Mouse (Mus musculus) left cerebral cortex, adult 9 months (tissue): ENCODE results near the gene Susd1.
"Not testable (repeated sequence)": the region's sequence is repeated elsewhere in the genome, so short reads cannot be mapped to it uniquely, and the experiment has no call there.

Experiments
- DNase-seq, 2 experiments: peaks; one replicate each; pipeline ENCODE4 v3.0.0; 2022; ENCODE audit warnings: low spot score in 2 of 2

Gene Susd1

GRCm38 (mm10) chr4:59286351-59286750 is 152.1 kb downstream of the Susd1 start:
- not testable (repeated sequence) for DNase-seq

DNA sequence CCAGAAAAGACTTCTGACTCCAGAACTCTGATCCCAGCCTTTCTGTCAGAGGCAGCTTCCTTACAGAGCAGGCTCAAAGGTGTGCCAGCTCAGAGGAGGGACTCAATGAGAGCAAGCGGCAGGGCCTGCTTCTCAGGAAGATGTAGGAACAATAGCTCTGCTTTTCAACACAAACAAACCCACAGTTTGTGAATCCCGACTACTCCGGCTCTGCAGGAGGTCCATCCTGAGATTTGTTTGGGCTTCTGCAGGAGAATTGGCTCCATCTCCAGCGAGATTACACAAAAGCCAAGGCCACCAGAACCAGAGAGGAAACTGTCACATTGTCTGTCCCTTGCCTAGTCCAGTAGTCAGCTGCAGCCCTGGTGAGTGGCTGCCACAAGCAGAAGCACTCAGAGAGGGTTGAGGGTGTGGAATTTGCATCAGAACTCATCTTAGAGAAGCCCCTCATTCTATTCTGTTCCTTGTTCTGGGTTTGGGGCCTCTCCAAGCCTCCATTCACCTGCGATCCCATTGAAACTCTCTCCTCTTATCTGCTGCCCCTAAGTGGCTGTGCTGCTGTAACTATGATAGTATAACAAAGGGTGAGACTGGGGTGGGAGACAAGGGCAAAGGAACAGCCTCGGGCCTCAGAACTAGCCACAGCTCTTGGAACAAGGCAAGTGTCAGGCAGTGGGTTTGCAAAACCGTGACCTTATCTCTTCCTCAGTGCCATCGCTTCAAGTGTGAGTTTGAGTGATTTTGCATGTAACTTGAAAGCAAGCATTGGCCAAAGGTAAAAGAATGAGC is 155.5 kb downstream of the Susd1 start:
- DNase-seq, result no peak

GRCm38 (mm10) chr4:59282137-59282536 is 156.3 kb downstream of the Susd1 start:
- no peak for DNase-seq

- no peak for DNase-seq
These were observed 157.6 kb downstream of the Susd1 start for GRCm38 (mm10) chr4:59280876-59281275.

DNA sequence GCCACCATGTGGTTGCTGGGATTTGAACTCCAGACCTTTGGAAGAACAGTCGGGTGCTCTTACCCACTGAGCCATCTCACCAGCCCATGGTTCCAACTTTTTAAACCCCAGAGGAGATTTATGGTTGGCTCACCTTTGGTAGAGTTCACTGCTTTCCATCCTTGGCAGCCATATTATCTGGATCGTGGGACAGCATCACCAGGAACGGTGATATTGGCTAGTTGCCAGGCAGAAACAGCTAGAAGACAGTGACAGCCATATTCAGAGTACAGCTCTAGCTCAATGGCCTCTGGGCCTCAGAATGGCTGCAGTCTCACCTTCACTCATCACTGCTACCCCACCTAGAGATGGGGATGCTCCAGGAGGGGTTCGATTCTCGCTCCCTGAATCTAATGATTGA is 159.3 kb downstream of the Susd1 start:
- no peak for DNase-seq

DNA sequence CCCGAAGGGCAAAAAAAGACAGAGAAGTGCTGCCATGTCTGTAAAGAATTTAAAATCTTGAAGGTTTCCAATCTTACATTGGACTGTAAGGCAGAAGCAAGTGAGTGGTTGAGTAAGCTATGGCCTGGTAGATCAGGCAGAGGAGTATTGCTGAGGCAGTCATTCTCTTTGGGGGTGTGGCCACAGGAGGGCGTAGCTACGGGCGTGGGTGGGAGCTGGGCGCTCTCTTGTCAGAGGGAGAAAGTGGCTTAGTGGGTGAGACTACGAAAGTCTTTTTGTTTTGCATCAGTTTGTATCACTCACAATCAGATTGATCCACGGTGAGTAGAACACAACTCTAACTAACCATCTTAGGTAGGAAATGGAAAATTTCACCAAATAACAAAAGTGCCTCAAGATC is 160.0 kb downstream of the Susd1 start:
- no peak for DNase-seq

DNA sequence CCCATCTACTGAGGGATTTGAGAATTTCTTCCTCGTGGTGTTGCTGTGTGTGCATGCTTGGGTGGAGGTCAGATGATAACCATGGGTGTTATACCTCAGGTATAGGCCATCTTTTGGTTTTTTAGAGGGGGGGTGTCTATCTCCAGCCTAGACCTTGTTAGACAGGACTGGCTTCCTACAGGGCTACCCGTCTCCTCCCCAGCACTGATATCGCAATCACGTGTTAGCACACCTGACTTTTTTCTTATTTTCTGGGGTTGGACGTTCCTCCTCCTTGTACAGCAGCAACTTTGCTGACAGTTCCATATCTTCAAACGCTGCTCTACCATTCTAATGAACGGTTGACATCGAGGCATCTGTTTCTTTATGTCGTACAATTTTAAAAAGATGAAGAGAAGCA is 160.5 kb downstream of the Susd1 start:
- no peak for DNase-seq

- DNase-seq, result no peak
These were observed 162.5 kb downstream of the Susd1 start for GRCm38 (mm10) chr4:59275956-59276355.

DNA sequence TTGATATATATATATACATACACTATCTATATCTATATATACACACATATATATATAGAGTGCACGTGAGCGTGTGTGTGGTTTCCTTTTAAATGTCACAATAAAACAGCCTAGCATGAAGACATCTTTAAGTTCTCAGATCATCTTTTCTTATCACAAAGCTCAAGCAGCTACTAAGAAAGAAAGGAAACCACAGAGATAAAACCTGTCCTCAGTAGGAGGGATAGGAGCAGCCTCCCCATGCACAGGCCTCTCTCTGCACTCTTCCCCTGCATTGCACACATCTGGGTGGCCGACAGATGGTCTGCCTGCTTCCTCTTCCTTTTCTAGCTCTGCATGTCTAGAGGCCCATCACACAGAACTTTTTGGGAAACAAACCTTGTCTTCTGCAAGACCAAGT is 162.9 kb downstream of the Susd1 start:
- no peak for DNase-seq

- no peak for DNase-seq
These were observed 164.3 kb downstream of the Susd1 start for GRCm38 (mm10) chr4:59274136-59274535.

DNA sequence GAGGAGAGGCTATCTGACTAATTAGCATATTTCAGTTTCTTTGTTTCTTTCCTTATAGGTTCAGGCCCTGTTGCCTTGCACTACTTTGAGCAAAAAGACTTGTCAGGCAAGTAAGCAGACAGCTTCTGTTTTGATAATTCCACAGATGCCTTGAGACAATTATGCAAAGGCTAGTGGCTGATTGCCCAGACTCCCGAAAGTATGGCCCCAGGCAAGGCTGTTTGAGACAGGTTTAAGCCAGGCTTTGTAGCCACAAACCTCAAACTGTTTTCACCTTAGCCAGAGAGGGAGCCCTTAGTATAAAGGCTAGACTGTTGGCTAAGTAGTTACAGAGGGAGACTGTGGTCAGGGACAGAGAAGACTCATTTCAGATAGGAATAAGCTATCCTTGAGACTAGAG is 165.1 kb downstream of the Susd1 start:
- DNase-seq, result no peak

GRCm38 (mm10) chr4:59265631-59266030 is 172.8 kb downstream of the Susd1 start:
- no peak for DNase-seq

- DNase-seq, result no peak
These were observed 173.3 kb downstream of the Susd1 start for GRCm38 (mm10) chr4:59265182-59265581.
